Mouse (Mus musculus): ENCODE measurements around the gene Pacsin2. TPM values are rescaled to one million over a fixed set of nuclear protein-coding genes. Genes with fewer than 3 reads are reported as not detected.

The Pacsin2 gene
- polyA plus RNA-seq, 1 experiment from 2014 or later: 61.3 TPM

DNA sequence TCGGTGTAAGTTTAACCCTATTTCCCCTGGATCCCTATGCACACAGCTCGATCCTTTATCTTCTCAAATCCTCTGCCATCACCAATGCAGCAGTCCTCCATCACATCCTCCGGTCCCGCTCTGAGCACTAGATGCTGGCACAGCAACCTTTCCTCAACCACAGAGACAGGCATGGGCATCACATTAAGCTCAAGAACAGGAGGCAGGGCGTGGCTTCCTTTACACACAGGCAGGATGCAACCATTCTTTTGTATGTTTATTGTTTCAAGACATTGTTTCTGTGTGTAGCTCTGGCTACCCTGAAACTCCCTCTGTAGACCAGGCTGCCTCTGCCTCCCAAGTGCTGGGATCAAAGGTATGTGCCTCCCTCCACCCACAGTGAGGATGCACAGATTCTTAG, 8.8 kb downstream of the Pacsin2 start:
- no peak for TF ChIP-seq CTCF (IDR thresholded peaks at IDR 0.05; ENCODE audit: low read depth)
- H3K27ac ChIP-seq: peak overlapping the region; percentile 67
- H3K4me1 ChIP-seq (replicated peaks; ENCODE audit: insufficient read depth, low read length): 0 out of 2 replicates have a peak, but pooled peaks cover 10% of the 10 kb centered on the region
- no peak overlapping the region for H3K4me3 ChIP-seq (replicated peaks; ENCODE audit: low read depth, low read length)
- H3K4me2 ChIP-seq (ENCODE audit: low read length): no peak overlapping the region
- H3K36me3 ChIP-seq (ENCODE audit: insufficient read depth, low read length): no peaks in the 10 kb centered on the region
- ATAC-seq (replicated peaks; ENCODE audit: low FRiP score, low read depth) (no peak), DNase-seq (ENCODE audit: low spot score) (no peak)
- WGBS: 85% methylated on average over 5 of the region's 5 CpGs
- H3K9me3 ChIP-seq (replicated peaks; ENCODE audit: low read length): no peaks in the 10 kb centered on the region
- H3K27me3 ChIP-seq (ENCODE audit: insufficient read depth, low read length): no peaks in the 10 kb centered on the region
- H3K9ac ChIP-seq (ENCODE audit: low read depth, low read length): no peak overlapping the region

DNA sequence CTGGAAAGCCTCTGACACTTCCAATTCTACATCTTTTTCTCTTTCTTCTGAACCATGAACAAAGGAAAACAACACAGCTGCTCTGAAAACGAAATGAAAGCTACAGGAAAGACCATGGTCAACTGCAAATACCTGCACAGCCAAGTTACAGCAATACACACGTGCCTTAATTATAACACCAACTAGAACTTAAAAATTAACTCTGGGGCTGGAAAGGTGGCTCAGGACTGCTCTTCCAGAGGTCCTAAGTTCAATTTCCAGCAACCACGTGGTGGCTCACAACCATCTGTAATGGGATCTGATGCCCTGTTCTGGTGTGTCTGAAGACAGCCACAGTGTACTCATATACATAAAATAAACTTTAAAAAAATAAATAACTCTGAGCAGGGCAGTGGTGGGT, 9.4 kb downstream of the Pacsin2 start:
- Histone ChIP-seq H3K27ac (peak overlapping the region; percentile 67), H3K36me3 (ENCODE audit: insufficient read depth, low read length) (no peaks in the 10 kb centered on the region), H3K9ac (ENCODE audit: low read depth, low read length) (no peak overlapping the region), H3K4me2 (ENCODE audit: low read length) (no peak overlapping the region), H3K9me3 (replicated peaks; ENCODE audit: low read length) (no peaks in the 10 kb centered on the region), H3K4me3 (replicated peaks; ENCODE audit: low read depth, low read length) (no peak overlapping the region), H3K27me3 (ENCODE audit: insufficient read depth, low read length) (no peaks in the 10 kb centered on the region), H3K4me1 (replicated peaks; ENCODE audit: insufficient read depth, low read length) (0 out of 2 replicates have a peak, but pooled peaks cover 14% of the 10 kb centered on the region)
- WGBS: 37% methylated on average over 3 of the region's 3 CpGs
- DNase-seq (ENCODE audit: low spot score) (no peak), ATAC-seq (replicated peaks; ENCODE audit: low FRiP score, low read depth) (peak; percentile 34; the same call in 1 of the 2 replicates)
- no peak for TF ChIP-seq CTCF (IDR thresholded peaks at IDR 0.05; ENCODE audit: low read depth)

DNA sequence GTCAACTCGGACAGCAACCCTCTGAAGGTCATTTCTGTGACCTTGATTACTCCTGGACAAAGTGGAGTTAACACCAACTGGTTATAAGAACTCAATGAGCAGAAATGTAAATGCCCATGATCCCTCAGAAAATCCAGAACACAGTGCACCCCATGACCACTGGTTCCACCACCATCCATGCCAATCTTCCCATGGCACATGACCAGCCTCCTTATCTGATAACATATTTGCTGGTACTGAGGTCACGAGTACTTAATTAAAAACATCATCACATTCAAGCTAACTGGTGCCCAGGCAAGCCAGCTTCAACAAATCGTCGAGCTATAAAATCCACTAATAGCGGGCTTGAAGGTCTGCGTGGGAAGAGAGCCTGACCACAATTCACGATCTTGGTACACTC, 10.0 kb downstream of the Pacsin2 start:
- DNase-seq (ENCODE audit: low spot score) (no peak), ATAC-seq (replicated peaks; ENCODE audit: low FRiP score, low read depth) (no peak)
- Histone ChIP-seq H3K27me3 (ENCODE audit: insufficient read depth, low read length) (no peaks in the 10 kb centered on the region), H3K4me2 (ENCODE audit: low read length) (no peak overlapping the region), H3K9me3 (replicated peaks; ENCODE audit: low read length) (no peaks in the 10 kb centered on the region), H3K9ac (ENCODE audit: low read depth, low read length) (no peak overlapping the region), H3K27ac (peak overlapping the region; percentile 67; the same call in 1 of the 2 replicates), H3K36me3 (ENCODE audit: insufficient read depth, low read length) (no peaks in the 10 kb centered on the region), H3K4me1 (replicated peaks; ENCODE audit: insufficient read depth, low read length) (0 out of 2 replicates have a peak, but pooled peaks cover 14% of the 10 kb centered on the region), H3K4me3 (replicated peaks; ENCODE audit: low read depth, low read length) (no peak overlapping the region)
- no peak for TF ChIP-seq CTCF (IDR thresholded peaks at IDR 0.05; ENCODE audit: low read depth)
- WGBS: 65% methylated on average over 7 of the region's 7 CpGs

DNA sequence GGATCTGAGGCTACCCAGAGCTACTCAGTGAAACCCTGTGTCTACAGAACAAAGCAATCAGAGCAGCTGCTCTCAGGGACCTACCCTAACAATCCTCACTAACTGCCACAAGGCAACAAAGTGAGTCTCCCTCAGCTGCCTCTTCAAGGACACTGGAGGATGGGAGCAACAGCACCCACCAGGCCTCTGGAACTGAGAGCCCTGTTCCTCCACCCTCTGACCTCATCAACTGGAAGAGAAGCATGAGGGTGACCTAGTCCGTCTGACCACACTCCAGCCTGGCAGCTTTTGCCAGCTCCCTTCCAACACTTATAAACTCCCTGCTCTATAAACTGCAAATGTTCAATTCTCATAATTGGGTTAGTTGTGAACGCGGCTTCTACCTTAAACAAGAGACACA, 10.5 kb downstream of the Pacsin2 start:
- ATAC-seq (replicated peaks; ENCODE audit: low FRiP score, low read depth) (no peak), DNase-seq (ENCODE audit: low spot score) (no peak)
- no peak overlapping the region for H3K4me2 ChIP-seq (ENCODE audit: low read length)
- no peaks in the 10 kb centered on the region for H3K27me3 ChIP-seq (ENCODE audit: insufficient read depth, low read length)
- peak overlapping the region; percentile 67 for H3K27ac ChIP-seq
- no peak overlapping the region for H3K9ac ChIP-seq (ENCODE audit: low read depth, low read length)
- H3K9me3 ChIP-seq (replicated peaks; ENCODE audit: low read length): no peaks in the 10 kb centered on the region
- WGBS: 75% methylated on average over 3 of the region's 3 CpGs
- no peaks in the 10 kb centered on the region for H3K36me3 ChIP-seq (ENCODE audit: insufficient read depth, low read length)
- H3K4me1 ChIP-seq (replicated peaks; ENCODE audit: insufficient read depth, low read length): 0 out of 2 replicates have a peak, but pooled peaks cover 14% of the 10 kb centered on the region
- no peak overlapping the region for H3K4me3 ChIP-seq (replicated peaks; ENCODE audit: low read depth, low read length)
- no peak for TF ChIP-seq CTCF (IDR thresholded peaks at IDR 0.05; ENCODE audit: low read depth)

DNA sequence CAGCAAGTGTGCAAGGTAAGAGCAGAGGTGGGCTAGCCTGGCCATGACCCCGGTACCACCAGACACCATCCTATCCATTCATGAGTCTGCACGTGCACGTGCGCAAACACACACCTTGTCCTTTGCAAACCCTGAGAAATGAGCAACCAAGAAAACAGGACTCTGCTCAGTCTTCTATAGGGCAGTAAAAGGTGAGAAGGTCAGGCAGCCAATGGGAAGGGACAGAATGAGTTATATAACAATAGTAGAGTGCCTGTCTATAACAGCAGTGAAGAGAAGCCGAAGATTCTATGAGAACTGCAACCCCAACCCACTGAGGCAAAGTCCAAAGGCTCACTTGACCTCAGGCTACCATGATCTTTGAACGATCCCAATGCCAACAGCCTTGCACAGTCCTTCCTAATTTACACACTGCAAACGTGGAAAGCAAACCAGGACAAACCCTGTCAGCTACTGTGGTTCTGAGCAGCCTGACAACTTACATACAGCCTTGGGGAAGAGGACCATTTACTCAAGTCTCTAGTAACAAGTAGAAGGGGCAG, 12.1 kb downstream of the Pacsin2 start:
- no peak for DNase-seq (ENCODE audit: low spot score)
- no peak for TF ChIP-seq CTCF (IDR thresholded peaks at IDR 0.05; ENCODE audit: low read depth)
- no peak overlapping the region for H3K4me3 ChIP-seq (replicated peaks; ENCODE audit: low read depth, low read length)
- H3K27me3 ChIP-seq (ENCODE audit: insufficient read depth, low read length): no peaks in the 10 kb centered on the region
- WGBS: 79% methylated on average over 7 of the region's 7 CpGs
- H3K4me1 ChIP-seq (replicated peaks; ENCODE audit: insufficient read depth, low read length): 0 out of 2 replicates have a peak, but pooled peaks cover 19% of the 10 kb centered on the region
- no peaks in the 10 kb centered on the region for H3K9me3 ChIP-seq (replicated peaks; ENCODE audit: low read length)
- H3K27ac ChIP-seq: peak overlapping the region; percentile 67
- H3K36me3 ChIP-seq (ENCODE audit: insufficient read depth, low read length): no peaks in the 10 kb centered on the region
- ATAC-seq (replicated peaks; ENCODE audit: low FRiP score, low read depth): no peak
- H3K4me2 ChIP-seq (ENCODE audit: low read length): no peak overlapping the region
- no peak overlapping the region for H3K9ac ChIP-seq (ENCODE audit: low read depth, low read length)

DNA sequence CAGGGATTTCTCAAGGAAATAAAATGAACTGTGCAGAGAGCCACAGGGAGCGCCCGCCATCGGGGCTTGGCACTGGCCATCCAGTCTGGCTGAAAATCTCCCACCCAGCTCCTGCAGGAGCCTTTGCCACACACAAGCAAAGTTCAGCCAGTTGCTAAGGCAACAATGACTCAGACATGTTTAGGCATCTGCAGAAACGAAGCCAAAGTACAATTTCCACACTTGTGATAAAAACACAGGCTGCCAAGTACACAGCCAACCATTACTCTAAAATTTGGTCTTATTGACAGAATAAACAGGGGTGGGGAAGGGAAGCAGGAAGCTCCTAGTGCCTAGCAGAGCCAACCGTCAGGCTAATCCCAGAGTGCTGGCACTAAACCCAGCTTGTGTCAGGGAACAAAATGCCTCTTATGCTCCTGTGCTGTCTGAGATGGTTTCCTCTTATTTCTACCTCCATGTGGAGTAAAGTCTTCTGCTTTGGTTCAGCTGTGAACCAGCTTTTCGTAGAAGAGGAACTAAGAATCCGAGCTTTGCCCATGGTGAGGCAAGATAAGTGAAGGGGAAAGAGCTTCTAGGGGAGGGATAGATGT, 12.7 kb downstream of the Pacsin2 start:
- Histone ChIP-seq H3K9me3 (replicated peaks; ENCODE audit: low read length) (no peaks in the 10 kb centered on the region), H3K9ac (ENCODE audit: low read depth, low read length) (no peak overlapping the region), H3K4me2 (ENCODE audit: low read length) (no peak overlapping the region), H3K4me1 (replicated peaks; ENCODE audit: insufficient read depth, low read length) (0 out of 2 replicates have a peak, but pooled peaks cover 19% of the 10 kb centered on the region), H3K36me3 (ENCODE audit: insufficient read depth, low read length) (no peaks in the 10 kb centered on the region), H3K27me3 (ENCODE audit: insufficient read depth, low read length) (no peaks in the 10 kb centered on the region), H3K4me3 (replicated peaks; ENCODE audit: low read depth, low read length) (no peak overlapping the region), H3K27ac (peak overlapping the region; percentile 67)
- no peak for TF ChIP-seq CTCF (IDR thresholded peaks at IDR 0.05; ENCODE audit: low read depth)
- ATAC-seq (replicated peaks; ENCODE audit: low FRiP score, low read depth) (no peak; the same call in 1 of the 2 replicates), DNase-seq (ENCODE audit: low spot score) (peak; percentile 36)
- WGBS: 59% methylated on average over 7 of the region's 7 CpGs

All from kidney, postnatal 0 days (tissue).